Mouse (Mus musculus) CH12.LX (cell line): ENCODE measurements at regions not wholly inside any gene's neighbourhood (a gene's known extent, or its start where the extent isn't known, plus 50 kb on each side); places are given as distances from the start of the nearest gene placed in this dataset.

Experiments
- DNase-seq: peaks from one replicate; pipeline ENCODE4 v3.0.0-alpha.2; 2013; ENCODE audit errors: extremely low read depth
- H3K27ac ChIP-seq: 2 replicates; pipeline ENCODE4 v1.5.1; 2012; ENCODE audit warnings: low read depth, mild to moderate bottlenecking, control low read depth, moderate library complexity; ENCODE audit not compliant: insufficient read depth
- H3K27me3 ChIP-seq: replicated peaks from 2 replicates; pipeline ENCODE3; 2012; ENCODE audit warnings: inconsistent platforms
- H3K36me3 ChIP-seq, 2 experiments: replicated peaks in 1 of 2; 2 replicates each; pipeline versions ENCODE3 to v1.6.1; 2012; ENCODE audit warnings: inconsistent platforms in 1 of 2, low read length in 1 of 2, mild to moderate bottlenecking in 1 of 2, mixed read lengths in 1 of 2, moderate library complexity in 1 of 2; ENCODE audit not compliant: control insufficient read depth in 1 of 2, insufficient read depth in 1 of 2
- H3K4me1 ChIP-seq, 2 experiments: 2 replicates each; pipeline ENCODE4 v1.6.1; 2012; ENCODE audit warnings: inconsistent platforms in 1 of 2, moderate library complexity in 1 of 2; ENCODE audit not compliant: insufficient read depth in 2 of 2, control insufficient read depth in 1 of 2
- H3K4me2 ChIP-seq: 2 replicates; pipeline ENCODE4 v1.6.1; 2012; ENCODE audit warnings: low read depth, mild to moderate bottlenecking, control low read depth; ENCODE audit not compliant: poor library complexity, insufficient read depth, severe bottlenecking
- H3K4me3 ChIP-seq, 3 experiments: fragments of 150-350 bp in 1 of 3; sonication (generic) in 1 of 3; replicated peaks in 1 of 3; 2 replicates each; pipeline versions ENCODE3 to v1.5.1; 2011 to 2012; ENCODE audit warnings: low read depth in 2 of 3, low read length in 2 of 3, mild to moderate bottlenecking in 2 of 3, moderate library complexity in 2 of 3, control low read depth in 1 of 3, improper control_type of control experiment in 1 of 3, inconsistent platforms in 1 of 3, mixed read lengths in 1 of 3; ENCODE audit not compliant: poor library complexity in 1 of 3
- H3K79me2 ChIP-seq: replicated peaks from 2 replicates; pipeline ENCODE4 v1.6.1; 2012; ENCODE audit warnings: mild to moderate bottlenecking, moderate library complexity; ENCODE audit not compliant: control insufficient read depth, poor library complexity, insufficient read depth, severe bottlenecking; ENCODE audit errors: extremely low read depth
- H3K9ac ChIP-seq: 2 replicates; pipeline ENCODE4 v1.6.1; 2012; ENCODE audit warnings: low read depth, mild to moderate bottlenecking, control low read depth, moderate library complexity; ENCODE audit not compliant: insufficient read depth
- H3K9me3 ChIP-seq: replicated peaks from 2 replicates; pipeline ENCODE3; 2012; ENCODE audit warnings: low read length, inconsistent platforms, mixed read lengths
- CHD1 ChIP-seq: IDR thresholded peaks from 2 replicates; pipeline ENCODE4 v1.6.1; 2012; ENCODE audit warnings: low read depth, low read length, improper control_type of control experiment, inconsistent platforms
- ELF1 ChIP-seq: IDR thresholded peaks from 2 replicates; pipeline ENCODE4 v1.6.1; 2014; ENCODE audit warnings: low read depth, mild to moderate bottlenecking, inconsistent platforms, low read length, improper control_type of control experiment
- EP300 ChIP-seq: IDR thresholded peaks from 2 replicates; pipeline ENCODE4 v1.6.1; 2011; ENCODE audit warnings: low read length, improper control_type of control experiment
- GABPA ChIP-seq: IDR thresholded peaks from 2 replicates; pipeline ENCODE4 v1.6.1; 2012; ENCODE audit warnings: low read depth, low read length, improper control_type of control experiment, inconsistent platforms; ENCODE audit not compliant: insufficient replicate concordance
- HCFC1 ChIP-seq: IDR thresholded peaks from 2 replicates; pipeline ENCODE4 v1.6.1; 2012; ENCODE audit warnings: low read depth, mild to moderate bottlenecking, inconsistent platforms, low read length, improper control_type of control experiment
- IRF4 ChIP-seq: IDR thresholded peaks from 2 replicates; pipeline ENCODE4 v1.6.1; 2014; ENCODE audit warnings: low read depth, mild to moderate bottlenecking, inconsistent platforms, low read length, improper control_type of control experiment
- JUN ChIP-seq: IDR thresholded peaks from 2 replicates; pipeline ENCODE4 v1.6.1; 2011; ENCODE audit warnings: low read depth, mild to moderate bottlenecking, low read length, improper control_type of control experiment, moderate library complexity; ENCODE audit not compliant: insufficient read depth
- MAFK ChIP-seq: IDR thresholded peaks from 2 replicates; pipeline ENCODE4 v1.6.1; 2011; ENCODE audit warnings: low read length, improper control_type of control experiment; ENCODE audit not compliant: insufficient replicate concordance
- MEF2A ChIP-seq: IDR thresholded peaks from 2 replicates; pipeline ENCODE4 v1.6.1; 2014; ENCODE audit warnings: low read depth, mild to moderate bottlenecking, inconsistent platforms, low read length, improper control_type of control experiment, borderline replicate concordance
- MXI1 ChIP-seq: IDR thresholded peaks from 2 replicates; pipeline ENCODE4 v1.6.1; 2011; ENCODE audit warnings: mild to moderate bottlenecking, low read depth, low read length, improper control_type of control experiment
- NRF1 ChIP-seq: IDR thresholded peaks from 2 replicates; pipeline ENCODE4 v1.6.1; 2014; ENCODE audit warnings: low read depth, mild to moderate bottlenecking, inconsistent platforms, low read length, improper control_type of control experiment, moderate library complexity
- POLR2AphosphoS2 ChIP-seq: IDR thresholded peaks from 2 replicates; pipeline ENCODE4 v1.6.1; 2011; ENCODE audit warnings: low read depth, low read length, improper control_type of control experiment
- RAD21 ChIP-seq: IDR thresholded peaks from 2 replicates; pipeline ENCODE4 v1.6.1; 2011; ENCODE audit warnings: low read depth, mild to moderate bottlenecking, low read length, improper control_type of control experiment, moderate library complexity
- RCOR1 ChIP-seq: conservative IDR thresholded peaks from 2 replicates; pipeline ENCODE4 v1.6.1; 2012; ENCODE audit warnings: low read depth, mild to moderate bottlenecking, inconsistent platforms, low read length, improper control_type of control experiment
- ZC3H11A ChIP-seq: IDR thresholded peaks from 2 replicates; pipeline ENCODE4 v1.6.1; 2012; ENCODE audit warnings: low read depth, mild to moderate bottlenecking, inconsistent platforms, low read length, improper control_type of control experiment
- dilution Hi-C: fragments of 300-500 bp; cut with MboI; formaldehyde crosslinking; loops from 2 replicates; pipeline ENCODE4 v1.14.3; 2020; ENCODE audit warnings: low sequenced_read_pairs; ENCODE audit not compliant: extremely low pct_unique_long_range_greater_than_20kb, extremely low pct_ligation_motif_present
- in situ Hi-C: fragments of 300-500 bp; cut with MboI; formaldehyde crosslinking; loops from 3 replicates; pipeline ENCODE4 v1.14.3; 2019; ENCODE audit warnings: low sequenced_read_pairs, low pct_ligation_motif_present, low pct_unique_long_range_greater_than_20kb, mixed read lengths

GRCm38 (mm10) chr14:108798884-108799283 is 115.1 kb downstream of the Slitrk1 start:
- no peak overlapping the region for H3K4me3 ChIP-seq
- H3K9me3 ChIP-seq = peaks cover 13% of the 10 kb centered on the region
- no peaks in the 10 kb centered on the region for H3K79me2 ChIP-seq
- in situ Hi-C loops (no loop called here), dilution Hi-C loops (no loop called here)
- H3K27ac ChIP-seq = no peak overlapping the region
- H3K27me3 ChIP-seq = no peaks in the 10 kb centered on the region
- TF ChIP-seq ELF1 (no peak), JUN (no peak), CHD1 (no peak), IRF4 (no peak), RAD21 (no peak), HCFC1 (no peak), NRF1 (no peak), GABPA (no peak), ZC3H11A (no peak), POLR2AphosphoS2 (no peak), MAFK (no peak)
- no peak overlapping the region for H3K4me2 ChIP-seq
- DNase-seq = no peak
- H3K36me3 ChIP-seq = no peaks in the 10 kb centered on the region
- H3K4me1 ChIP-seq = no peaks in the 10 kb centered on the region
- no peak overlapping the region for H3K9ac ChIP-seq

DNA sequence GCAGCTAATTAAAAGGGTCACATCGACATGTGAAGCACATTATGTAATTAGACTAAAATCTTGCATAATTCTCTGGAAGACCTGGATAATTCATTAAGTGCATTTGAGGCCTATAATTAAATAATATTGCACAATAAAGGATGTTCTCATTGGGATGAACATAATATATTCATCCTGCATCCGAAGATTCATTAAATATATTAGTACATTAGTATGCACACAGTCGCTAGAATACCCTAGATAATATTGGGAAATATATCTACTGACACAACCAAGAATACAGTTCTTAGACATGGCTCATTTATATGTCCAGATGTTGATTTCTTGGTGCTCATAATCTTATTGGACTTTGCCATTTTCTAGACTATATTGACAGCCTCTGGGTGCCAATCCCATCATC is 121.5 kb downstream of the Slitrk1 start:
- H3K4me1 ChIP-seq = no peaks in the 10 kb centered on the region
- TF ChIP-seq MEF2A (no peak), MAFK (no peak), RCOR1 (no peak), MXI1 (no peak)
- H3K36me3 ChIP-seq = no peaks in the 10 kb centered on the region
- no peaks in the 10 kb centered on the region for H3K27me3 ChIP-seq
- in situ Hi-C loops = no loop called here
- no peak overlapping the region for H3K27ac ChIP-seq
- no peak overlapping the region for H3K4me3 ChIP-seq
- no peaks in the 10 kb centered on the region for H3K79me2 ChIP-seq
- peaks cover 12% of the 10 kb centered on the region for H3K9me3 ChIP-seq
- no peak overlapping the region for H3K9ac ChIP-seq
- dilution Hi-C loops = no loop called here
- DNase-seq = no peak
- no peak overlapping the region for H3K4me2 ChIP-seq

GRCm38 (mm10) chr14:108791296-108791695 is 122.7 kb downstream of the Slitrk1 start:
- dilution Hi-C loops = no loop called here
- H3K4me1 ChIP-seq = no peaks in the 10 kb centered on the region
- no peak overlapping the region for H3K4me3 ChIP-seq
- H3K9ac ChIP-seq = no peak overlapping the region
- H3K79me2 ChIP-seq = no peaks in the 10 kb centered on the region
- H3K9me3 ChIP-seq = peaks cover 8% of the 10 kb centered on the region
- DNase-seq = no peak
- H3K36me3 ChIP-seq = no peaks in the 10 kb centered on the region
- in situ Hi-C loops = no loop called here
- TF ChIP-seq IRF4 (no peak), RAD21 (no peak), MXI1 (no peak), MAFK (no peak), EP300 (no peak), ELF1 (no peak), GABPA (no peak)
- no peak overlapping the region for H3K4me2 ChIP-seq
- H3K27me3 ChIP-seq = no peaks in the 10 kb centered on the region
- no peak overlapping the region for H3K27ac ChIP-seq
